ENCODE assay signal across 25 mouse cellular contexts in the genomic region with DNA sequence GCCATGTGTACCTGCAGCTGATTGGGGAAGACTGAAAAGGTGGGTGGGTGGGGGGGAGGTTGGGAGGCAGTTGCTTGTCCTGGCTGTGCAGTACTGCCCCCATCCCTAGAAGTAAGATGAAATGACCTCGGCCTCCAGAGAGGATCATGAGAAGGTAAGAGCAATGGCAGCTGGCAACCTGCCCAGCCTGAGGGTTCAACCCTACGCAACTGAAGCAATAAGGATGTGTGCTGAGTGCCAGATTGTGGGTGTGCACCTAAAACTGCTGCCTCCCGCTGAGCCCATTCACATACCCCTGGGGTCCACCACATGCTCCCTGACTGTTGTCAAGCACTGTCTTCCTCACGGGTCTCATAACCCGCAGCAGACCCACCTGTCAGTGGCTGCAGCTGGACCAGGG. TPM values are rescaled to one million over a fixed set of nuclear protein-coding genes. Genes with fewer than 3 reads are reported as not detected.
"Had no signal": no experiment of that assay in that cellular context is flagged by ENCODE, and none has a peak within 500 bp of the region (broad histone marks: within the 10 kb centered on the region; RNA-seq: fewer than 3 reads in every experiment).

No protein-coding gene starts in this region.

- H3K4me3 ChIP-seq: kidney, embryonic 15.5 days; left cerebral cortex, adult 2 months; lung, embryonic 15.5 days; midbrain, embryonic 12.5 days; midbrain, embryonic 15.5 days; neural tube, embryonic 12.5 days; neural tube, embryonic 15.5 days had no signal

- H3K9ac ChIP-seq: kidney, embryonic 15.5 days; liver, embryonic 14.5 days; lung, embryonic 15.5 days; midbrain, embryonic 12.5 days; midbrain, embryonic 15.5 days; neural tube, embryonic 12.5 days; neural tube, embryonic 15.5 days had no signal

- H3K4me2 ChIP-seq: kidney, embryonic 15.5 days; liver, embryonic 11.5 days; lung, embryonic 15.5 days; midbrain, embryonic 12.5 days; midbrain, embryonic 15.5 days; neural tube, embryonic 12.5 days; neural tube, embryonic 15.5 days had no signal

- ATAC-seq: midbrain, embryonic 15.5 days had no signal

- H3K27me3 ChIP-seq: kidney, embryonic 15.5 days; lung, embryonic 15.5 days; midbrain, embryonic 12.5 days; midbrain, embryonic 15.5 days; neural tube, embryonic 12.5 days; neural tube, embryonic 15.5 days had no signal

- H3K27ac ChIP-seq: kidney, embryonic 15.5 days; left cerebral cortex, adult 2 months; liver, embryonic 14.5 days; lung, embryonic 15.5 days; macrophage; midbrain, embryonic 12.5 days; midbrain, embryonic 15.5 days; neural tube, embryonic 12.5 days; neural tube, embryonic 15.5 days had no signal

- H3K9me3 ChIP-seq: kidney, embryonic 15.5 days; lung, embryonic 15.5 days; midbrain, embryonic 12.5 days; midbrain, embryonic 15.5 days; neural tube, embryonic 12.5 days; neural tube, embryonic 15.5 days had no signal

- DNase-seq: kidney, adult 8-10 months; kidney, postnatal 10 days; layer of hippocampus, postnatal 36 days; lung, adult 18-20 months; lung, postnatal 14 days; right cerebral cortex, adult 18-20 months; right cerebral cortex, postnatal 14 days; right cerebral cortex, postnatal 4 days; thymus, postnatal 36 days had no signal

RNA-seq across cellular contexts. Expression of a gene that starts 19.1 kb away (rescaled TPM):
- total RNA-seq: layer of hippocampus, adult 18-20 months; layer of hippocampus, postnatal 10 days; layer of hippocampus, postnatal 36 days; left cerebral cortex, adult 2 months; left cerebral cortex, postnatal 10 days; left cerebral cortex, postnatal 36 days; megakaryocyte, adult 5-6 weeks had no signal
- polyA plus RNA-seq: kidney, embryonic 15.5 days; limb, embryonic 11.5 days; liver, embryonic 11.5 days; lung, embryonic 15.5 days; macrophage; midbrain, embryonic 12.5 days; midbrain, embryonic 15.5 days; neural tube, embryonic 12.5 days; neural tube, embryonic 15.5 days had no signal
